Mouse (Mus musculus) left cerebral cortex, postnatal 25 days (tissue): Measurements from ENCODE around the gene Cytip. TPM values are rescaled to one million over a fixed set of nuclear protein-coding genes. Genes with fewer than 3 reads are reported as not detected.

Experiments
- DNase-seq, 2 experiments: peaks; one replicate each; pipeline ENCODE4 v3.0.0; 2022; ENCODE audit warnings: low spot score in 2 of 2, mixed read lengths in 1 of 2
- intact Hi-C: fragments of 180-260 bp; cut with DNase I; formaldehyde crosslinking; loops from one replicate; pipeline ENCODE4 v1.15.1; 2025
- total RNA-seq, 2 experiments: library from RNA; stranded (reverse); gene quantifications; 2 replicates each; pipeline ENCODE4 v1.2.3; 2021

Cytip gene
- total RNA-seq, 2 experiments from 2014 or later = 0.07 TPM; not detected in 1

- intact Hi-C loops = no loop called here
- no peak for DNase-seq
Measured at GRCm38 (mm10) chr2:58167654-58168053, 27.7 kb downstream of the Cytip start.

DNA sequence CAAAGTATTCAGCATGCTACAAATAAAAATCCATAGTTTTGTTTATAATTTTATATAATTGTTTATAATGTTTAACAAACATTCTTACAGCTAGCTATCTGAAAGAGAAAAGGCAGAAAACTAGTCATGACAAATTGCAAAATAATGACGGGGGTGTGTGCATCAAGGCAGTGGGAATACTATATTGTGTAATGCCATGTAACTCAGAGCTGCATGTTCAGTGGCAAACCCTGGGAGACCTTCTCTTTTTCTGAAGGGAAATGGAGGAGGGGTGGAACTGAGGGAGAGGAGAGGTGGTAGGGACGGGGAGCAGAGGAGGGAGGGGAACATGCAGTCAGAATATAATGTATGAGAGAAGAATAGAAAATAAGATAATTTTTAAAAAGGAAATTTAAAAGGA, 28.6 kb downstream of the Cytip start:
- no peak for DNase-seq
- intact Hi-C loops = no loop called here

DNA sequence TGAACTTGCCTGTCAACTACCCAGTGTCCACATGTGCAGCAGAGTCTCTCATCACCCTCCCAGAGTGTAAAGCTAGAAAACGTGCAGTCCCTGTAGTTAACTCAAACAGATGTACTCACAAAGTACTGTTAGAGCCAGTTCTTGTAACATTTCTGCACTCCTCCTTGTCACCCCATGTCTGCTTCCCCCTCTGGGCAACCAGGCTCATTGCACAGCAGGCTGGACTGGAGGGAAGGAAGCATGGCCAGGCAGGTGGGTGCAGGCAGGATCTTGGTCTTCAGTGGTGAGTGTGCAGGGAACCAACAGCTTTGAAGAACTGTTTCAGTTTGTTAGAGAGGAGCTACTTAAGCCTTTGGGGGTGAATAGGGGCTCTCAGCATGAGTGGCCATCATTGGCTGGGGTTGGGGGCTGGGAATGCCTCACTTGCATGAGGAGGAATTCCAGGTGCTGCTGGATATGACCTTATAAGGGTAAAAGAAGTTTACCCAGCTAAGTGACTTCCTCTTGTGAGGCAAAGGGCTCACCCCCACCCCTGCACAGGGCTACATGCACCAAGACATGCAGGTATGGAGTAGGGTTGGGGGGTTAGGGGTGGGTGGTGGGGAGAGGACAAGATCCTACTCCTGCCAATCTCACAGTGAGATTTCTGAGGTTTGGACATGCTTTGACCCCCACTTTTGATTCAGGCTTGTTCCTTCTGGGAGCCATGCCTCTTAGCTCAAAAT, 31.7 kb downstream of the Cytip start:
- intact Hi-C loops = no loop called here

GRCm38 (mm10) chr2:58161813-58162212, 33.5 kb downstream of the Cytip start:
- DNase-seq = no peak
- intact Hi-C loops = no loop called here

More for the DNA sequence above, 31.7 kb downstream of the Cytip start:
- DNase-seq = no peak

DNA sequence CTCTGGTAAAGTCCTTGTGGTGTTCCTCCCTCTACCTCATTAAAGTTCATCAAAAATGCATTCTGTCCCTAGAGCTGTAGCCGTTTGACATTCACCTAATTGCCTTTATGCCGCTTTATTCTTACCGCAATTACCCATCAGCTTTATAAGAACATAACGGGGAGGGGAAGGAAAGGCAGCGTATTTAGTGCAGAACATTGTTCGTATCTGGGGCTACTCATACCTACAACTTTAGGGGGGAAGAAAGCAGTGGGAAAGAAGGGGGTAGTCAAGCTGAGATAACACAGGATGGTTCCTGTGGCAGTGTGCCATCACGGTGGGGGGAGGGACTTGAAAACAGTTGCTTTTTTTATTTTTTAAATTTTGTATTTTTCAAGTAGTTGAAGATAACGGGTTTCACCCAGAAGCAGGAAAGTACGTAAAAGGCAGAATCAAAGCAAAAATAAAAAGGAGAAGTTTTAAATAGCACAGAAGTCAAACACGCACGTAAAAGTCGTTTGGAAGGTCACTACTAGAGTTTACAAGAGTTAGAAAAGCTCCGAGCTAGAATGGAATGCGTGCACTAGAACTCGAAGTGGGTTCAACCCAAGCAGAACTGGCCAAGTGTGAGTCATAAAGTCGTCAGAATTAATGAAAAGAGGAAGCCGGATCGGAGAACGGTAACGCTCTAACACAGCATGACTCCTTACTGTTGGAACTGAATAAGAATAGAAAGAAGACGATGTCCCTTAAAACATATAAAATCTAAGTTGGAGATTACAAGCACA, 34.6 kb downstream of the Cytip start:
- no peak for DNase-seq

DNA sequence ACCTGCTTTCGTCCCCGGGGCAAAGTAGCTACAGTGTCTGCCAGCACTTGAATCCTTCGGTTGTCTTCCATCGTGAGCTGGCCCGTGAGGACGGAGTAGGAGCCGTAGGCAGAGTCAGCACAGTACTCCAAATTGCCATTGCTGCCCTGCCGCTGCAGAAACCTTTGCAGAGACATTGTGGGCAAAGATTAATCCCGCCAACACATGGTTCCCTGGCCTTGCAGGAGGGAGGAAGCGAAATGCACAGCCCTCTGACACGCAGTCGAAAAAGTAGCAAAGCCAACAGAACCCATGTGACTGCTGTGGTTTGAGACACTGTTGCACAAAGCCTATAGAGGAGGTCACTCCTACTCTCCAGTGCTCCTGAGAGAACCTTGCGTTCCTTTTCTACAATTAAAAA, 35.5 kb downstream of the Cytip start:
- DNase-seq = no peak
- intact Hi-C loops = no loop called here

More for the DNA sequence above, 34.6 kb downstream of the Cytip start:
- intact Hi-C loops = no loop called here

- intact Hi-C loops = no loop called here
- no peak for DNase-seq
Measured at GRCm38 (mm10) chr2:58159121-58159520, 36.2 kb downstream of the Cytip start.

GRCm38 (mm10) chr2:58158539-58158938, 36.8 kb downstream of the Cytip start:
- intact Hi-C loops = no loop called here

DNA sequence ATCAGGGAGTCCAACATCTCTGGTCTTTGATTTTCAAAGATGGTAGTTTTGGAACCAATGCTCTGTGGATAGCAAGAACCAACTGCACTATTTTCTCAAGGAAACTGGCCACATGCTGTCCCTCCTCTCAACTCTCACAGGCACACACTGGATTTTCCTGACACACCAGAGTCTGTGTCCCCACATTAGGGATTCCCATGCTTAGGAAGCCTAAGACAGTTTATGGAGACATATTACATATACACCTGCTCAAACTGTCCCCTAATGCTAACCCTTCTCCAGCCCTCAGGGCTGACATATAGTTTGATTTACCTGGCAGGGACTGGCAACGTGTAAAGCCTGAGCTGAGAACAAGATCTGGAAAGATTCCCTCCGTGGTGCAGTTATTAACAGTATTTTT, 37.2 kb downstream of the Cytip start:
- no peak for DNase-seq
- intact Hi-C loops = no loop called here

More at GRCm38 (mm10) chr2:58158539-58158938, 36.8 kb downstream of the Cytip start:
- no peak for DNase-seq

DNA sequence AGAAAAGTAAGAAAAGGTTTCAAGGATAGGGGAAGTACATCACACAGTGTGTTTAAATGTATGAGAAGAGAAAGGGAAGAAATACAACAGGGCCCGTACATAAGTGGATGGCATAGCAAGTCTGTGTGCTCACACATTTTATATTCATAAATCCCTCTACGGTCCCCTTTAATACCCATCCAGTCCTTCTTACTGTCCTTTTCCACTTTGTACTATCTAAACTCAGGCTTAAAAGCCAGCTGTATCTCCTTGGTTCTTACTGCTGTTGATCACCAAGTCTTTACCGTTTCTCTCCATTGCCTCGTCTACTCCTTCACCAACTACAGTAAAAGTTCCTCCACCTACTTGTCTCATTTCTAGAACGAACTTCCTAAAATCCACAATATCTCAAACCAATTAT, 37.9 kb downstream of the Cytip start:
- no peak for DNase-seq
- intact Hi-C loops = no loop called here

DNA sequence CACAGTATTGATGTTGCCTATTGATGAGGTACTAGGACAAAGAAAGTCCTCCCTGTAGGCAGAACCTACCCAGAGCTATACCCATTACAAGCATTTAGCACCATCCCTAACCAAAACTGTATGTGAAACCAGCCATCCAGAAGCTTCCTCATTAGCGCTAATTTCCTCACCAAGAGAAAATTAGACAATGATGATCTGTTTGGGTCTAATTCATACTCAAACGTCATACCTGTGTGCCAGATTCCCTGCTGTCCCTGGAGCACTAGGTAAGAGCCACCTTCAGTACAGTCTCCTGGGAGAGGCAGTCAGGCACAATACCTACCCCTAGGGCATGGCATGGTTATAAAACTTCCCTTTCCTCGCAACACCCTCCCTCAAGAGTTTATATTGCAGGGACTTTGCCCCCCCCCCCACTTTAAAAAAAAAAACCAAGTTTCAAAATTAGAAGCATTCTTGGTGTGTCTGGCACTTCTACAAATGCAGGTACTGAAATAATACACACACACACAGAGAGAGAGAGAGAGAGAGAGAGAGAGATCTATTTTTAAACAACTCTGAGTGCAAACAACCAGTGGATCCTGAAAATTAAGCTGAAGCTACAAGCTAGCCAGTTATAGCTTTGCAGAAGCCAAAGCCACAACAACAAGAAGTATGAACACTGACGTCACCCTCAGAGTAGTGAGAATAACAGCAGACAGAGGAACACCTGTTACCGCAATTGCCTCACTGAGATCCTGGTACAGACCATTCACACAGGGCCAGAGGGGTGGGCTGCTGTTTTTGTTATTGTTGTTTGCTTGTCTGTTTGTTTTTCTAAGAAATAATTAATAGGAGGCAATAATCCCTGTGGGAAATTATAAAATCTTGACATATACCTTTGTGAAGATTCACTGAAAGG, 38.6 kb downstream of the Cytip start:
- no peak for DNase-seq
- intact Hi-C loops = no loop called here

DNA sequence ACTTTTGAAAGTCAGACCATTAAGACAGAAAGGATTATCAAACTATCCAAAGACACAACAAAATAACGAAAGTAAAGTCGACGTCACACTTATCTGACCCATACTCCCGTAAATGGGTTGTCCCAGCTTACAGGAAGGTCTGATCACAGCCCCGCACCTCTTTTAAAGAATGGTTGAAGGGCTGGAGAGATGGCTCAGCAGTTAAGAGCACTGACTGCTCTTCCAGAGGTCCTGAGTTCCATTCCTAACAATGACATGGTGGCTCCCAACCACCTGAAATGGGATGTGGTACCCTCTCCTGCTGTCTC, 39.3 kb downstream of the Cytip start:
- intact Hi-C loops = no loop called here
- DNase-seq = no peak

DNA sequence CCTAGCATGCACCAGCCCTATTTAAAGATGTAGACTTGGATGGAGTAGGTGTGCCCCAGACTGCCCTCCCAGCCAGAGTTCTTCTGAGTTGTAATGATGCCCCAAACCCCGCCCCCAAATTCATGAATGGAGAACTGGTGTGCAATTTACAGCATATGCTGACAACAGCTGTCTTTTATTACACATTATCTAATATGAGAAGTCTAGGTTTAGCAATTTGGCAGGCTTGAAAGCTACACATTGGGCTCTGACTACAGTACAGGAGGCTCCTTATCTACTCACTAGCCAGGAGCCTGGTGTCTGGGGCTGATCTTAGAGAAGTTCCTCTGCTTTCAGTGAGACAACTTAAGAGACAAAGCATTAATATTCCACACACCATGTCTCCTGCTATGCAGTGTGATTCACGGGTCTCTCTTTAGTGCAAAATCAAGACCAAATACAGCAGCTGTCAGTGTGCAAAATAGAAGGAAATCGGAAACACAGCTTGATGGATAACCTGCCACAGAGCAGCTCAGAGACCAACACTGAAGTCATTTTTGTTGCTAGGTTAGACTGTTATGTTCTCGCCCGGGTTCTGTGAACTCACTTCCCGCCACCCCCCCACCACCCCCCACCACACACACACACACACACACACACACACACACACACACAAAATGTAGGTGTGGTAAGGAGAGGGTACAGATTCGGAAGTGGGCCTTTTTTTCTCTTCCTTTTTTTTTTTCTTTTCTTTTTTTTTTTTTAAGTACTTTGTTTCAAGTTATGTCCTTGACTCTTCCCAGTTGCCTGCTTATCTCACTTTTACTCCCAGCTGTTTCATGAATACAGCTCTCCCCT, 39.8 kb downstream of the Cytip start:
- intact Hi-C loops = no loop called here
- peak in 1 of 2 experiments; percentile 8 for DNase-seq

DNA sequence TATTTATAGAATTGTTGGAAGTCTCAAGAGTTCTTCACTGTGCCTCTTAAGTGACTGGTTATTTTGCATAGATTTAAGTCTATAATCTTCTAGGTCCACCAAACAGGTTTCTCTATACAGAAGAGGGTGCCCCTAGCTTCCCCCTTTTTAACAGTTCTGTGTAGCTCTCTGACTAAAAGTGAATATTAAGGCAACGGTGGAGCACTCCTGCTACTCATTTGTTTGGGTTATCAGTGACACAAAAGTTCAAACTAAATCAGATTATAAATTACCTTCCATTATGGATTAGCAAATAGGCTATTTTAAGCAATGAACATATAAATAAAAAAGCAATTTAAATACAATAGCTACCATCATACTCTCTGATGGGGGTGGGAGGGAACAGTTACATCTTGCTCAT, 40.8 kb downstream of the Cytip start:
- intact Hi-C loops = no loop called here
- no peak for DNase-seq

DNA sequence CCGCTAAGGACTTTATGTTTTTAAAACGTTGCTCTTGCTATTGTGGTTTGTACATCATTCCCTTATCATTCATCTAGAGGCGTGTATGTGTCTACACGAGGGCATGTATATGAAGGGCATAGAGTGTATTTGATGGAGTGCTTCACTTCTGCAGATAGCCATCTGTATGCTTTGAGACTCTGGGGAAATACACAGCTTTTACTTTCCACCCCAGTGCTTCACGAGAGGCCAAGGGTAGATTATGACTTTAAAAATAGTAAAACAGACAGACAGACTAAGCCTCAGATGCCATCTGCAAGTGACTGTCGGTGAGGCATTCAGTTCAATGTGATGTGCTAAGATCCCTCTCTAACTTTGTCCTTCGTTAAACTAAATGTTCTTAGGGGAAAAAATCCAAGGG, 41.6 kb downstream of the Cytip start:
- no peak for DNase-seq
- intact Hi-C loops = no loop called here

DNA sequence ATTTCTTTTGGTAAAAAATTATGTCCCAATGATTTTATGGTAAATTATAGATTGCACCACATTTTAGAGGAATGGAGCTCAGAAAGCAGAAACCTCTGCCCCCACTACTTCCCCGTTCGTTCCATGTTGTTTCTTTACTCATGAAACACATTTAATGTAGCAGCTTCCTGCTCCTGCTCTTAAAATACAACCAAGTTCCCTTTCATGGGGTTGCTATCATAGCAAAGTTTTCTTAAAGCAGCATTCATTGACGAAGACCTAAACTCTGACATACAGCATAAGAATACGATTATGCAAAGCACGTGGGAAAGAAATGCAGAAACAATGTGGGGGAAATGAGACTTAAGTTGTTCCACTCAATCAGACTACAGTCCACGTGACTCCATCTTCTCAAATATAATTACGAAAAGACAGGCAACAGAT, 45.3 kb downstream of the Cytip start:
- DNase-seq = no peak
- intact Hi-C loops = no loop called here

- intact Hi-C loops = no loop called here
- no peak for DNase-seq
Measured at GRCm38 (mm10) chr2:58146572-58146971, 48.8 kb downstream of the Cytip start.

- intact Hi-C loops = no loop called here
- no peak for DNase-seq
Measured at GRCm38 (mm10) chr2:58140531-58140930, 54.8 kb downstream of the Cytip start.

DNA sequence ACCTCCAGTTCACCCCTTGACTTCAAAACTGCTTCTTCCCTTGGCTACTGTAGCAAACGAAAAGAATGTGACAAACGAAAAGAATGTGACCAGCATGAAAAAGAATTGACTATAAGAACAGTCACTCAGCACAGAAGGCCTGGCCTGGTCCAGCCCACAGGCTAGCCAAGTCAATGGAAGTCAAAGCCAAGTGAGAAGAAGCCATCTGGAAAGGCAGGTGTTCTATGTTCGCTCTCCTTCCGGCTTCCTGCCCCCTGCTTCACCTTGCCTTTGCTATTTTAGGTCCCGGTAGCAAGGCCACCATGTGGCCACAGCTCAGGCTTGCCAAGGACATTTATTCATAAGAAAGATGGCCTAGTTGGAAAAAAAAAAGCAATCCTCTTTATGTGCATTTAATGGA, 56.7 kb downstream of the Cytip start:
- intact Hi-C loops = no loop called here
- no peak for DNase-seq

- intact Hi-C loops = no loop called here
- DNase-seq = no peak
Measured at GRCm38 (mm10) chr2:58137676-58138075, 57.7 kb downstream of the Cytip start.
